10 mouse cellular contexts compared by ENCODE assay signal in the genomic region with DNA sequence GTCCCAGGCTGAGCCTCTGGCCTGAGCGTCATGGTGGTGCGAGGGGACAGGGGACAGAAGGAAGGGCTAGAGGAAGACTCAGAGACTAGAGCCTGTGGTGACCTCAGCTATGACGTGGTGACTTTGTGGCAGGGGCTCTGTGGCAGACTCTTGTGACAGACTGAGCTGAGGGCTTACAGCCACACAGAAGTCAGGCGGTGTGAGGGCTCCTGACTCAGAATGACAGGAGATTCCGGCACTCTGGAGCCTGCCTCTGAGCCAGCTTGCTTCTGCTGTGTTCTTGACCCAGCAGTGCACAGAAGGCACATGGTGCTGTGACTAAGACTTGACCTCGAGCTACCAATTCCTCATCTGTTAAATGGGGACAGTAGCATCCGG. TPM values are rescaled to one million over a fixed set of nuclear protein-coding genes. Genes with fewer than 3 reads are reported as not detected.
DNase-seq lines count a peak whose midpoint lies in the region; ATAC-seq and TF ChIP-seq lines count a peak whose summit lies in the region.
"Had no signal": no experiment of that assay in that cellular context is flagged by ENCODE, and none has a peak within 500 bp of the region (broad histone marks: within the 10 kb centered on the region; RNA-seq: fewer than 3 reads in every experiment).

No protein-coding gene starts in this region.

- no peaks in the 10 kb centered on the region for H3K9me3 ChIP-seq in heart, embryonic 13.5 days
- H3K9me3 ChIP-seq in kidney, postnatal 0 days (replicated peaks; ENCODE audit: low read length), result no peaks in the 10 kb centered on the region
- no peaks in the 10 kb centered on the region for H3K9me3 ChIP-seq in E14TG2a.4 (ENCODE audit: low read length)

- H3K4me3 ChIP-seq in heart, embryonic 13.5 days, result no peak overlapping the region
- H3K4me3 ChIP-seq in kidney, postnatal 0 days (replicated peaks; ENCODE audit: low read depth, low read length), result no peak overlapping the region
- H3K4me3 ChIP-seq in E14TG2a.4 (replicated peaks; ENCODE audit: low read length), result peak overlapping the region; percentile 35
- H3K4me3 ChIP-seq: erythroblast, embryonic 14.5 days had no signal

- no peak for TF ChIP-seq CTCF in kidney, postnatal 0 days (IDR thresholded peaks at IDR 0.05; ENCODE audit: low read depth)
- TF ChIP-seq CTCF in E14TG2a.4 (conservative IDR thresholded peaks at IDR 0.05; ENCODE audit: low read length), result no peak

- intact Hi-C loops in left cerebral cortex, postnatal 25 days (cut with DNase I), result no loop called here

- peak overlapping the region; percentile 33; the same call in 1 of the 2 replicates for H3K27ac ChIP-seq in heart, embryonic 13.5 days (replicated peaks)
- H3K27ac ChIP-seq in kidney, postnatal 0 days, result peak overlapping the region; percentile 82

- no peak overlapping the region for H3K4me2 ChIP-seq in heart, embryonic 13.5 days
- no peak overlapping the region for H3K4me2 ChIP-seq in kidney, postnatal 0 days (ENCODE audit: low read length)

- peaks cover 30% of the 10 kb centered on the region for H3K4me1 ChIP-seq in heart, embryonic 13.5 days
- H3K4me1 ChIP-seq in kidney, postnatal 0 days (replicated peaks; ENCODE audit: insufficient read depth, low read length), result peaks cover 40% of the 10 kb centered on the region; the same call in 1 of the 2 replicates
- H3K4me1 ChIP-seq in E14TG2a.4 (replicated peaks; ENCODE audit: low read depth, low read length), result peaks cover 78% of the 10 kb centered on the region

- H3K36me3 ChIP-seq in heart, embryonic 13.5 days, result no peaks in the 10 kb centered on the region
- H3K36me3 ChIP-seq in kidney, postnatal 0 days (ENCODE audit: insufficient read depth, low read length), result no peaks in the 10 kb centered on the region
- peaks cover 4% of the 10 kb centered on the region for H3K36me3 ChIP-seq in E14TG2a.4 (ENCODE audit: insufficient read depth, low read length)

- H3K9ac ChIP-seq in heart, embryonic 13.5 days, result peak overlapping the region; percentile 60; the same call in 1 of the 2 replicates
- 0 out of 2 replicates have a peak overlapping the region, but pooled peaks have one; percentile 14 for H3K9ac ChIP-seq in kidney, postnatal 0 days (ENCODE audit: low read depth, low read length)

- DNase-seq in heart, adult 18-20 months, result no peak
- no peak for DNase-seq in kidney, postnatal 0 days (ENCODE audit: low spot score)
- DNase-seq in kidney, postnatal 4 days, result no peak
- no peak for DNase-seq in layer of hippocampus, adult 8-10 months (ENCODE audit: low spot score in 2 of 2)
- DNase-seq in left cerebral cortex, postnatal 25 days (ENCODE audit: low spot score in 2 of 2), result no peak

- no peaks in the 10 kb centered on the region for H3K27me3 ChIP-seq in heart, embryonic 13.5 days (replicated peaks)
- H3K27me3 ChIP-seq in kidney, postnatal 0 days (ENCODE audit: insufficient read depth, low read length), result no peaks in the 10 kb centered on the region
- no peaks in the 10 kb centered on the region for H3K27me3 ChIP-seq in E14TG2a.4 (ENCODE audit: insufficient read depth, low read length)

- no peak for ATAC-seq in heart, embryonic 13.5 days (ENCODE audit: extremely low read depth, insufficient number of reproducible peaks, low FRiP score, low TSS enrichment)
- ATAC-seq in kidney, postnatal 0 days (replicated peaks; ENCODE audit: low FRiP score, low read depth), result peak; percentile 8; the same call in 1 of the 2 replicates
- ATAC-seq in granulocyte monocyte progenitor cell, adult 5-6 weeks (replicated peaks; ENCODE audit: poor library complexity, severe bottlenecking), result peak; percentile 28; the same call in 1 of the 2 replicates
- ATAC-seq: CD4-positive, CD25-positive, alpha-beta regulatory T cell, adult 4 months had no signal

- WGBS in heart, embryonic 13.5 days, result 58% methylated on average over 7 of the region's 7 CpGs
- WGBS in kidney, postnatal 0 days, result 70% methylated on average over 7 of the region's 7 CpGs

RNA-seq across cellular contexts. Expression of a gene that starts 32.9 kb away (rescaled TPM):
- 19.3 and 22.2 TPM in 2 replicates for polyA plus RNA-seq in heart, embryonic 13.5 days (2015; fragmentation: Nextera tagmentation; extraction: Ambion mirVana)
- total RNA-seq in heart, adult 18-20 months (2021), result 10 to 100 TPM; 10.5 to 12.7 TPM
- polyA plus RNA-seq in kidney, postnatal 0 days (2015; fragmentation: Nextera tagmentation; extraction: Ambion mirVana), result 24.9 and 29.5 TPM in 2 replicates
- 41.7 and 47.9 TPM in 2 replicates for total RNA-seq in granulocyte monocyte progenitor cell, adult 5-6 weeks (2014; fragmentation: Nextera tagmentation)
- 15.0 and 16.4 TPM in 2 replicates for total RNA-seq in granulocyte monocyte progenitor cell, adult 5-6 weeks (2017)
- total RNA-seq in layer of hippocampus, adult 8-10 months (2022), result 10 to 100 TPM; 31.8 to 42.1 (median 34.9) TPM
- total RNA-seq in left cerebral cortex, postnatal 25 days (2021), result 10 to 100 TPM; 24.0 to 25.7 TPM

RNA-seq across cellular contexts. Expression of a gene that starts 47.9 kb away (rescaled TPM):
- 389 and 419 TPM in 2 replicates for polyA plus RNA-seq in heart, embryonic 13.5 days (2015; fragmentation: Nextera tagmentation; extraction: Ambion mirVana)
- 100 to 1,000 TPM; 422 to 438 TPM for total RNA-seq in heart, adult 18-20 months (2021)
- 645 and 750 TPM in 2 replicates for polyA plus RNA-seq in kidney, postnatal 0 days (2015; fragmentation: Nextera tagmentation; extraction: Ambion mirVana)
- total RNA-seq in granulocyte monocyte progenitor cell, adult 5-6 weeks (2014; fragmentation: Nextera tagmentation), result 2,618 and 3,063 TPM in 2 replicates
- 785 and 838 TPM in 2 replicates for total RNA-seq in granulocyte monocyte progenitor cell, adult 5-6 weeks (2017)
- 100 to 1,000 TPM; 309 to 406 (median 361) TPM for total RNA-seq in layer of hippocampus, adult 8-10 months (2022)
- 100 to 1,000 TPM; 305 to 310 TPM for total RNA-seq in left cerebral cortex, postnatal 25 days (2021)

RNA-seq across cellular contexts. Expression of a gene that starts 47.9 kb away (rescaled TPM):
- 1.1 and 1.5 TPM in 2 replicates for polyA plus RNA-seq in heart, embryonic 13.5 days (2015; fragmentation: Nextera tagmentation; extraction: Ambion mirVana)
- total RNA-seq in heart, adult 18-20 months (2021), result 10 to 100 TPM; 28.1 to 29.9 TPM
- 1.8 and 2.0 TPM in 2 replicates for polyA plus RNA-seq in kidney, postnatal 0 days (2015; fragmentation: Nextera tagmentation; extraction: Ambion mirVana)
- total RNA-seq in granulocyte monocyte progenitor cell, adult 5-6 weeks (2014; fragmentation: Nextera tagmentation), result 8.4 and 8.8 TPM in 2 replicates
- 0.34 and 5.6 TPM in 2 replicates for total RNA-seq in granulocyte monocyte progenitor cell, adult 5-6 weeks (2017)
- total RNA-seq in layer of hippocampus, adult 8-10 months (2022), result 10 to 100 TPM; 24.5 to 27.5 (median 26.7) TPM
- 10 to 100 TPM; 26.6 to 28.8 TPM for total RNA-seq in left cerebral cortex, postnatal 25 days (2021)
